Mouse (Mus musculus) duodenum, adult 2 months (tissue): ENCODE measurements around the gene Bricd5. TPM values are rescaled to one million over a fixed set of nuclear protein-coding genes. Genes with fewer than 3 reads are reported as not detected.

Experiments used
- polyA plus RNA-seq: library from polyadenylated mRNA; depleted of rRNA; stranded (reverse); fragments of >200 nt; gene quantifications from 2 replicates; pipeline ENCODE4 v1.2.3, GENCODE M21; 2012; ENCODE audit warnings: low replicate concordance; rRNA removed

Bricd5 gene
- 3.2 and 4.5 TPM in 2 replicates for polyA plus RNA-seq

GRCm38 (mm10) chr17:24473612-24474275, at the start of gene Bricd5:
Gene Bricd5 (plus strand): TSS chr17:24473884.

GRCm38 (mm10) chr17:24426471-24427169, 47.1 kb upstream of the Bricd5 start, which contains the start of gene Eci1:
Gene Eci1 (plus strand): TSS chr17:24426641.

GRCm38 (mm10) chr17:24442632-24443155, 31.0 kb upstream of the Bricd5 start, which contains the start of gene Dnase1l2:
Gene Dnase1l2 (minus strand): TSS chr17:24443105.

GRCm38 (mm10) chr17:24469910-24470602, 3.6 kb upstream of the Bricd5 start, which contains the start of the genes E4f1 and Pgp:
Gene E4f1 (minus strand): TSS chr17:24470313.
Gene Pgp (plus strand): TSS chr17:24470392.

GRCm38 (mm10) chr17:24478663-24479380, 5.1 kb downstream of the Bricd5 start, which contains the start of gene Mlst8:
Gene Mlst8 (minus strand): TSS chr17:24479078.

GRCm38 (mm10) chr17:24488186-24488661, 14.5 kb downstream of the Bricd5 start, which contains the start of gene Caskin1:
Gene Caskin1 (plus strand): TSS chr17:24488601.

Other genes starting within 250 kb of the Bricd5 start
- 6.4 and 6.6 TPM in 2 replicates for gene Ccnf, start 222.4 kb upstream of the Bricd5 start, polyA plus RNA-seq
- not detected in 2 replicates for gene Abca17, start 122.8 kb upstream of the Bricd5 start, polyA plus RNA-seq
- gene Abca3, start 121.9 kb upstream of the Bricd5 start, polyA plus RNA-seq: 18.3 and 19.2 TPM in 2 replicates
- 95.7 and 101 TPM in 2 replicates for gene Rnps1, start 59.3 kb upstream of the Bricd5 start, polyA plus RNA-seq
- 72.7 and 116 TPM in 2 replicates for gene Eci1, start 47.2 kb upstream of the Bricd5 start, polyA plus RNA-seq
- gene Dnase1l2, start 30.8 kb upstream of the Bricd5 start, polyA plus RNA-seq: 2.5 and 3.1 TPM in 2 replicates
- gene E4f1, start 3.6 kb upstream of the Bricd5 start, polyA plus RNA-seq: 48.3 and 49.1 TPM in 2 replicates
- gene Pgp, start 3.5 kb upstream of the Bricd5 start, polyA plus RNA-seq: 101 and 247 TPM in 2 replicates
- gene Mlst8, start 5.2 kb downstream of the Bricd5 start, polyA plus RNA-seq: 33.9 and 46.6 TPM in 2 replicates
- gene Caskin1, start 14.7 kb downstream of the Bricd5 start, polyA plus RNA-seq: 0.62 and 1.0 TPM in 2 replicates
- 119 and 120 TPM in 2 replicates for gene Traf7, start 54.1 kb downstream of the Bricd5 start, polyA plus RNA-seq
- gene Rab26, start 60.3 kb downstream of the Bricd5 start, polyA plus RNA-seq: 0.20 and 1.8 TPM in 2 replicates
- gene Pkd1, start 76.0 kb downstream of the Bricd5 start, polyA plus RNA-seq: 21.0 and 30.2 TPM in 2 replicates
- gene Tsc2, start 158.7 kb downstream of the Bricd5 start, polyA plus RNA-seq: 72.8 and 85.7 TPM in 2 replicates
- gene Nthl1, start 158.8 kb downstream of the Bricd5 start, polyA plus RNA-seq: 4.7 and 4.9 TPM in 2 replicates
- gene Slc9a3r2, start 176.4 kb downstream of the Bricd5 start, polyA plus RNA-seq: 52.1 and 54.9 TPM in 2 replicates
- gene Npw, start 184.6 kb downstream of the Bricd5 start, polyA plus RNA-seq: 2.5 TPM in 1 of 2 replicates, not detected in the other
- 59.0 and 79.0 TPM in 2 replicates for gene Zfp598, start 195.8 kb downstream of the Bricd5 start, polyA plus RNA-seq
- 1.7 and 2.1 TPM in 2 replicates for gene Syngr3, start 216.1 kb downstream of the Bricd5 start, polyA plus RNA-seq
- 30.1 and 63.4 TPM in 2 replicates for gene Gfer, start 222.3 kb downstream of the Bricd5 start, polyA plus RNA-seq
- gene Noxo1, start 222.3 kb downstream of the Bricd5 start, polyA plus RNA-seq: 76.2 and 104 TPM in 2 replicates
- 36.0 and 44.8 TPM in 2 replicates for gene Tbl3, start 233.8 kb downstream of the Bricd5 start, polyA plus RNA-seq
- 0.34 TPM in 1 of 2 replicates, not detected in the other for gene Rnf151, start 244.2 kb downstream of the Bricd5 start, polyA plus RNA-seq
- 3,070 and 3,555 TPM in 2 replicates for gene Rps2, start 244.2 kb downstream of the Bricd5 start, polyA plus RNA-seq